ENCODE assay signal across 20 mouse cellular contexts in genomic region chr7:29335276-29335675, GRCm38 (mm10). TPM values are rescaled to one million over a fixed set of nuclear protein-coding genes. Genes with fewer than 3 reads are reported as not detected.
DNase-seq lines count a peak whose midpoint lies in the region; ATAC-seq and TF ChIP-seq lines count a peak whose summit lies in the region.
"Had no signal": no experiment of that assay in that cellular context is flagged by ENCODE, and none has a peak within 500 bp of the region (broad histone marks: within the 10 kb centered on the region; RNA-seq: fewer than 3 reads in every experiment).

No protein-coding gene starts in this region.

- H3K9me3 ChIP-seq in hindbrain, postnatal 0 days (ENCODE audit: low read length): no peaks in the 10 kb centered on the region
- H3K9me3 ChIP-seq in hindbrain, embryonic 14.5 days (ENCODE audit: control insufficient read depth, low read length): no peaks in the 10 kb centered on the region
- H3K9me3 ChIP-seq in lung, embryonic 14.5 days (ENCODE audit: low read depth, low read length): no peaks in the 10 kb centered on the region
- H3K9me3 ChIP-seq in MEL (replicated peaks; ENCODE audit: insufficient read depth, low read length): no peaks in the 10 kb centered on the region
- H3K9me3 ChIP-seq: embryonic facial prominence, embryonic 15.5 days; hindbrain, embryonic 12.5 days; neural tube, embryonic 13.5 days had no signal

- H3K9ac ChIP-seq in hindbrain, postnatal 0 days (replicated peaks; ENCODE audit: low read length): no peak overlapping the region
- no peak overlapping the region for H3K9ac ChIP-seq in hindbrain, embryonic 14.5 days
- H3K9ac ChIP-seq in lung, embryonic 14.5 days: no peak overlapping the region
- no peak overlapping the region for H3K9ac ChIP-seq in MEL (ENCODE audit: control insufficient read depth, low read depth, low read length, poor library complexity, severe bottlenecking)
- H3K9ac ChIP-seq: embryonic facial prominence, embryonic 15.5 days; hindbrain, embryonic 12.5 days; neural tube, embryonic 13.5 days had no signal

- TF ChIP-seq CTCF in hindbrain, postnatal 0 days (IDR thresholded peaks at IDR 0.05; ENCODE audit: low read depth): peak; percentile 60
- TF ChIP-seq CTCF in lung, embryonic 14.5 days (IDR thresholded peaks at IDR 0.05; ENCODE audit: low read depth): peak; percentile 50
- peak; percentile 18 to 36 (median 30); a peak in 5 of 6 replicates for TF ChIP-seq CTCF in MEL (IDR thresholded peaks at IDR 0.05 in 2 of 3, conservative IDR thresholded peaks at IDR 0.05 in 1 of 3; ENCODE audit: control insufficient read depth in 1 of 3, insufficient read depth in 1 of 3, low read depth in 2 of 3, low read length in 3 of 3, poor library complexity in 1 of 3, severe bottlenecking in 1 of 3)

- TF ChIP-seq EP300 in MEL (IDR thresholded peaks at IDR 0.05; ENCODE audit: low read depth in 1 of 2, low read length in 2 of 2): no peak

- no peaks in the 10 kb centered on the region for H3K27me3 ChIP-seq in hindbrain, postnatal 0 days (ENCODE audit: insufficient read depth, low read length)
- no peaks in the 10 kb centered on the region for H3K27me3 ChIP-seq in hindbrain, embryonic 14.5 days (ENCODE audit: control insufficient read depth, insufficient read depth, low read length)
- no peaks in the 10 kb centered on the region for H3K27me3 ChIP-seq in lung, embryonic 14.5 days (ENCODE audit: insufficient read depth, low read length)
- no peaks in the 10 kb centered on the region for H3K27me3 ChIP-seq in MEL (ENCODE audit: control insufficient read depth in 1 of 2, insufficient read depth in 2 of 2, low read length in 2 of 2)
- H3K27me3 ChIP-seq: embryonic facial prominence, embryonic 15.5 days; hindbrain, embryonic 12.5 days; neural tube, embryonic 13.5 days had no signal

- no peak overlapping the region for H3K4me3 ChIP-seq in hindbrain, postnatal 0 days (ENCODE audit: low read length)
- H3K4me3 ChIP-seq in hindbrain, embryonic 14.5 days (replicated peaks; ENCODE audit: low read length): no peak overlapping the region
- no peak overlapping the region for H3K4me3 ChIP-seq in lung, embryonic 14.5 days (ENCODE audit: low read depth, low read length)
- no peak overlapping the region for H3K4me3 ChIP-seq in MEL (ENCODE audit: control insufficient read depth in 1 of 2, insufficient read depth in 1 of 2, low read depth in 2 of 2, low read length in 2 of 2)
- H3K4me3 ChIP-seq: embryonic facial prominence, embryonic 15.5 days; hindbrain, embryonic 12.5 days; neural tube, embryonic 13.5 days had no signal

- DNase-seq in hindbrain, postnatal 0 days (ENCODE audit: low spot score): no peak
- no peak for DNase-seq in hindbrain, embryonic 14.5 days (ENCODE audit: low spot score)
- no peak for DNase-seq in lung, embryonic 14.5 days
- no peak for DNase-seq in lung, postnatal 4 days
- DNase-seq in MEL (ENCODE audit: low read depth, low spot score): peak; percentile 30
- no peak for DNase-seq in adrenal gland, adult 18-20 months (ENCODE audit: low spot score in 2 of 2)
- DNase-seq in cerebellum, postnatal 14 days: no peak
- DNase-seq: cerebellum, adult 9-11 months; embryo, embryonic 11 days; heart, adult 11 months; kidney, adult 11 months; kidney, postnatal 36 days; right cerebral cortex, postnatal 14 days had no signal

- peak; percentile 3 for TF ChIP-seq RAD21 in MEL (IDR thresholded peaks at IDR 0.05; ENCODE audit: low read depth, low read length)

- no peak overlapping the region for H3K4me2 ChIP-seq in hindbrain, postnatal 0 days (ENCODE audit: low read depth, low read length)
- no peak overlapping the region for H3K4me2 ChIP-seq in hindbrain, embryonic 14.5 days (replicated peaks)
- no peak overlapping the region for H3K4me2 ChIP-seq in lung, embryonic 14.5 days
- H3K4me2 ChIP-seq: embryonic facial prominence, embryonic 15.5 days; hindbrain, embryonic 12.5 days; neural tube, embryonic 13.5 days had no signal

- no peak overlapping the region for H3K27ac ChIP-seq in hindbrain, postnatal 0 days
- no peak overlapping the region for H3K27ac ChIP-seq in hindbrain, embryonic 14.5 days
- no peak overlapping the region for H3K27ac ChIP-seq in lung, embryonic 14.5 days (ENCODE audit: low read depth)
- H3K27ac ChIP-seq in MEL (ENCODE audit: control insufficient read depth, low read depth, low read length): no peak overlapping the region
- H3K27ac ChIP-seq: embryonic facial prominence, embryonic 15.5 days; hindbrain, embryonic 12.5 days; macrophage; neural tube, embryonic 13.5 days had no signal

- peaks cover 33% of the 10 kb centered on the region for H3K36me3 ChIP-seq in hindbrain, postnatal 0 days (ENCODE audit: insufficient read depth, low read length)
- H3K36me3 ChIP-seq in hindbrain, embryonic 14.5 days (replicated peaks; ENCODE audit: control insufficient read depth, insufficient read depth): peaks cover 39% of the 10 kb centered on the region
- peaks cover 52% of the 10 kb centered on the region for H3K36me3 ChIP-seq in lung, embryonic 14.5 days (ENCODE audit: insufficient read depth)
- peaks cover 5 to 27% of the 10 kb centered on the region in 2 experiments; a peak in 3 of 4 replicates for H3K36me3 ChIP-seq in MEL (ENCODE audit: control insufficient read depth in 1 of 2, insufficient read depth in 2 of 2, low read length in 2 of 2)

- no peak for TF ChIP-seq POLR2A in MEL (IDR thresholded peaks at IDR 0.05; ENCODE audit: control insufficient read depth in 1 of 2, insufficient read depth in 1 of 2, low read depth in 1 of 2, low read length in 2 of 2, poor library complexity in 1 of 2)

- peaks cover 19% of the 10 kb centered on the region for H3K79me2 ChIP-seq in MEL (ENCODE audit: control insufficient read depth, insufficient read depth, low read length, poor library complexity)

- ATAC-seq in hindbrain, postnatal 0 days: no peak
- ATAC-seq in hindbrain, embryonic 14.5 days (ENCODE audit: low FRiP score): no peak
- ATAC-seq in lung, embryonic 14.5 days (ENCODE audit: insufficient read depth): no peak
- peak; percentile 33; the same call in 1 of the 2 replicates for ATAC-seq in megakaryocyte progenitor cell, adult 5-6 weeks (replicated peaks; ENCODE audit: poor library complexity)
- ATAC-seq: forebrain, embryonic 16.5 days had no signal

- H3K4me1 ChIP-seq in hindbrain, postnatal 0 days (ENCODE audit: insufficient read depth, low read length): no peaks in the 10 kb centered on the region
- H3K4me1 ChIP-seq in hindbrain, embryonic 14.5 days (replicated peaks; ENCODE audit: control insufficient read depth, insufficient read depth, low read length): no peaks in the 10 kb centered on the region
- no peaks in the 10 kb centered on the region for H3K4me1 ChIP-seq in lung, embryonic 14.5 days (ENCODE audit: insufficient read depth)
- peaks cover 19 to 33% of the 10 kb centered on the region in 2 experiments for H3K4me1 ChIP-seq in MEL (ENCODE audit: control insufficient read depth in 1 of 2, insufficient read depth in 2 of 2, low read length in 2 of 2)
- H3K4me1 ChIP-seq: embryonic facial prominence, embryonic 15.5 days; neural tube, embryonic 13.5 days had no signal

TF ChIP-seq in MEL, 35 proteins besides CTCF, POLR2A, EP300 and RAD21:
- TF ChIP-seq POLR2AphosphoS5 (IDR thresholded peaks at IDR 0.05; ENCODE audit: borderline replicate concordance, low read depth, low read length): no peak
- no peak for TF ChIP-seq SIN3A (IDR thresholded peaks at IDR 0.05; ENCODE audit: low read length)
- TF ChIP-seq MAX (IDR thresholded peaks at IDR 0.05; ENCODE audit: low read length): no peak
- TF ChIP-seq NELFE (IDR thresholded peaks at IDR 0.05; ENCODE audit: low read depth, low read length): no peak
- peak; percentile 26 for TF ChIP-seq SMC3 (IDR thresholded peaks at IDR 0.05; ENCODE audit: low read depth, low read length)

RNA-seq across cellular contexts. Expression of gene Dpf1, which starts 31.5 kb away (rescaled TPM):
- 131 and 158 TPM in 2 replicates for total RNA-seq in hindbrain, postnatal 0 days (2014; rRNA removed)
- polyA plus RNA-seq in hindbrain, postnatal 0 days (2015; fragmentation: Nextera tagmentation; extraction: Ambion mirVana): 105 and 111 TPM in 2 replicates
- polyA plus RNA-seq in hindbrain, embryonic 14.5 days (2014; fragmentation: Nextera tagmentation; extraction: Ambion mirVana): 160 and 161 TPM in 2 replicates
- polyA plus RNA-seq in lung, embryonic 14.5 days (2014; fragmentation: Nextera tagmentation; extraction: Ambion mirVana): 13.5 and 14.7 TPM in 2 replicates
- 8.4 and 10.2 TPM in 2 replicates for total RNA-seq in MEL (2012; rRNA removed)
- polyA plus RNA-seq in MEL (2012; ENCODE audit: insufficient read depth in 1 of 2, insufficient read length in 2 of 2, low read depth in 1 of 2, low replicate concordance in 2 of 2, missing spikeins in 1 of 2): 10 to 100 TPM in 1 of 2 experiments, not detected in 1; 17.3 TPM
- total RNA-seq in megakaryocyte progenitor cell, adult 5-6 weeks (2015): 0.05 and 0.73 TPM in 2 replicates
- 0.10 TPM in 1 of 2 replicates, not detected in the other for total RNA-seq in megakaryocyte progenitor cell, adult 5-6 weeks (2017)
- total RNA-seq in adrenal gland, adult 18-20 months (2021): 1 to 10 TPM; 1.8 to 4.5 TPM

RNA-seq across cellular contexts. Expression of gene Ppp1r14a, which starts 46.2 kb away (rescaled TPM):
- total RNA-seq in hindbrain, postnatal 0 days (2014; rRNA removed): 3.4 and 8.4 TPM in 2 replicates
- polyA plus RNA-seq in hindbrain, postnatal 0 days (2015; fragmentation: Nextera tagmentation; extraction: Ambion mirVana): 3.2 and 3.4 TPM in 2 replicates
- polyA plus RNA-seq in hindbrain, embryonic 14.5 days (2014; fragmentation: Nextera tagmentation; extraction: Ambion mirVana): 2.2 and 3.6 TPM in 2 replicates
- 114 and 127 TPM in 2 replicates for polyA plus RNA-seq in lung, embryonic 14.5 days (2014; fragmentation: Nextera tagmentation; extraction: Ambion mirVana)
- 3.8 and 3.9 TPM in 2 replicates for total RNA-seq in MEL (2012; rRNA removed)
- 1 to 10 TPM in 1 of 2 experiments, not detected in 1; 7.1 TPM for polyA plus RNA-seq in MEL (2012; ENCODE audit: insufficient read depth in 1 of 2, insufficient read length in 2 of 2, low read depth in 1 of 2, low replicate concordance in 2 of 2, missing spikeins in 1 of 2)
- not detected in 2 replicates for total RNA-seq in megakaryocyte progenitor cell, adult 5-6 weeks (2015)
- total RNA-seq in megakaryocyte progenitor cell, adult 5-6 weeks (2017): 1.1 TPM in 1 of 2 replicates, not detected in the other
- total RNA-seq in adrenal gland, adult 18-20 months (2021): 1 to 10 TPM; 4.8 TPM
- polyA plus RNA-seq: macrophage had no signal

RNA-seq across cellular contexts. Expression of gene Spint2, which starts 53.6 kb away (rescaled TPM):
- 33.4 and 38.6 TPM in 2 replicates for total RNA-seq in hindbrain, postnatal 0 days (2014; rRNA removed)
- 123 and 133 TPM in 2 replicates for polyA plus RNA-seq in hindbrain, postnatal 0 days (2015; fragmentation: Nextera tagmentation; extraction: Ambion mirVana)
- polyA plus RNA-seq in hindbrain, embryonic 14.5 days (2014; fragmentation: Nextera tagmentation; extraction: Ambion mirVana): 71.3 and 73.2 TPM in 2 replicates
- 243 and 265 TPM in 2 replicates for polyA plus RNA-seq in lung, embryonic 14.5 days (2014; fragmentation: Nextera tagmentation; extraction: Ambion mirVana)
- total RNA-seq in MEL (2012; rRNA removed): 71.9 and 78.1 TPM in 2 replicates
- 100 to 1,000 TPM in 1 of 2 experiments, not detected in 1; 131 TPM for polyA plus RNA-seq in MEL (2012; ENCODE audit: insufficient read depth in 1 of 2, insufficient read length in 2 of 2, low read depth in 1 of 2, low replicate concordance in 2 of 2, missing spikeins in 1 of 2)
- total RNA-seq in megakaryocyte progenitor cell, adult 5-6 weeks (2015): 60.8 and 62.8 TPM in 2 replicates
- total RNA-seq in megakaryocyte progenitor cell, adult 5-6 weeks (2017): 21.2 and 34.1 TPM in 2 replicates
- 10 to 100 TPM; 48.4 to 83.8 TPM for total RNA-seq in adrenal gland, adult 18-20 months (2021)
- polyA plus RNA-seq: C2C12 had no signal

Comparison
In these comparisons a context has a peak if more than half of its experiments do, and no peak if none do; other contexts are left out.
1. RNA of gene Dpf1, which starts 31.5 kb away (total RNA-seq): 131 to 158 TPM in hindbrain, postnatal 0 days; 8.4 to 10.2 TPM in MEL, 1.8 to 4.5 TPM in adrenal gland, adult 18-20 months and 0.05 to 0.73 TPM in megakaryocyte progenitor cell, adult 5-6 weeks; every median in the first group is over 10 times any median in the second.
2. Peak in every context shown above with its lines, with median percentiles within 50 percentile points of each other: CTCF ChIP-seq.